Mouse (Mus musculus) intestine, embryonic 15.5 days (tissue): ENCODE results near the gene 4930556J24Rik. TPM values are rescaled to one million over a fixed set of nuclear protein-coding genes. Genes with fewer than 3 reads are reported as not detected.

Experiments
- ATAC-seq: fragments of 200-750 bp; cut with Nextera tagmentation; 2 replicates; pipeline ENCODE4 v1.8.0; 2017; ENCODE audit warnings: moderate TSS enrichment, moderate library complexity
- H3K27ac ChIP-seq: fragments of 300-500 bp; sonication (generic); 2 replicates; pipeline ENCODE4 v1.5.1; 2015; ENCODE audit warnings: mild to moderate bottlenecking, inconsistent platforms
- H3K27me3 ChIP-seq: fragments of 300-500 bp; sonication (generic); replicated peaks from 2 replicates; pipeline ENCODE4 v1.6.1; 2015; ENCODE audit warnings: inconsistent platforms
- H3K36me3 ChIP-seq: fragments of 300-500 bp; sonication (generic); 2 replicates; pipeline ENCODE4 v1.6.1; 2015; ENCODE audit warnings: inconsistent platforms
- H3K4me1 ChIP-seq: fragments of 300-500 bp; sonication (generic); replicated peaks from 2 replicates; pipeline ENCODE4 v1.6.1; 2015; ENCODE audit warnings: inconsistent platforms
- H3K4me2 ChIP-seq: fragments of 300-500 bp; sonication (generic); replicated peaks from 2 replicates; pipeline ENCODE4 v1.6.1; 2015; ENCODE audit warnings: mild to moderate bottlenecking, inconsistent platforms
- H3K4me3 ChIP-seq: fragments of 300-500 bp; sonication (generic); replicated peaks from 2 replicates; pipeline ENCODE4 v1.5.1; 2015; ENCODE audit warnings: inconsistent platforms
- H3K9ac ChIP-seq: fragments of 300-500 bp; sonication (generic); 2 replicates; pipeline ENCODE4 v1.6.1; 2015; ENCODE audit warnings: inconsistent platforms
- H3K9me3 ChIP-seq: fragments of 300-500 bp; sonication (generic); 2 replicates; pipeline ENCODE4 v1.6.1; 2016; ENCODE audit warnings: inconsistent platforms
- WGBS: fragments of 180-500 bp; shearing (Covaris S2); methylation state at CpG from one replicate; pipeline ENCODE4 v1.1.7; 2015; 5-methylcytosine and 5-hydroxymethylcytosine counted together
- polyA plus RNA-seq: library from polyadenylated mRNA; unstranded; fragments of >200 nt; fragmentation: Nextera tagmentation; extraction: Ambion mirVana; gene quantifications from 2 replicates; pipeline ENCODE4 v1.2.1, GENCODE M21; 2015

4930556J24Rik gene
- polyA plus RNA-seq, 1 experiment from 2014 or later: not detected

DNA sequence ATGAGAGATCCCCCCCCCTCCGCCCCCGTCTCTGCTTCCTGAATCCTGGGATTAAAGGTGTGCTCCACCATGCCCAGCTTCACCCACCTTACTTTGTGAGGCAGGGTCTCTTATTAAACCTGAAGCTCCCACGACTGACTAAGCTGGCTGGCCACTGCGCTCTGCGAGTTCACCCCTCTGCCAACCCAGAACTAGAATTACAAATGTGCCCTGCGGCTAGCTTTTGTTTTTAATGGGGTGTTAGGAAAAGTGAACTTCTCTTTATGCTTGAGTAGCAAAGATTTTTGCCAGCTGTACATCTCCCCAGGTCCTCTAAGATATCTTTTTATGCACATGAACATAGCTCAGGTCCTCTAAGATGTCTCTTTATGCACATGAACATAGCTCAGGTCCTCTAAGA is 17.3 kb upstream of the 4930556J24Rik start:
- H3K4me3 ChIP-seq: no peak overlapping the region
- peaks cover 10% of the 10 kb centered on the region; the same call in 1 of the 2 replicates for H3K36me3 ChIP-seq
- H3K27ac ChIP-seq: no peak overlapping the region
- no peak for ATAC-seq
- no peaks in the 10 kb centered on the region for H3K9me3 ChIP-seq
- no peak overlapping the region for H3K4me2 ChIP-seq
- H3K9ac ChIP-seq: no peak overlapping the region
- H3K4me1 ChIP-seq: peaks cover 8% of the 10 kb centered on the region; the same call in 1 of the 2 replicates
- peaks cover 13% of the 10 kb centered on the region for H3K27me3 ChIP-seq
- WGBS: 83% methylated on average over 6 of the region's 6 CpGs

- peaks cover 3% of the 10 kb centered on the region; the same call in 1 of the 2 replicates for H3K4me1 ChIP-seq
- no peak for ATAC-seq
- H3K9me3 ChIP-seq: no peaks in the 10 kb centered on the region
- no peak overlapping the region for H3K4me3 ChIP-seq
- H3K9ac ChIP-seq: no peak overlapping the region
- H3K27me3 ChIP-seq: peaks cover 5% of the 10 kb centered on the region
- H3K4me2 ChIP-seq: no peak overlapping the region
- 71% methylated on average over 6 of the region's 6 CpGs for WGBS
- H3K36me3 ChIP-seq: 0 out of 2 replicates have a peak, but pooled peaks cover 6% of the 10 kb centered on the region
- H3K27ac ChIP-seq: no peak overlapping the region
Measured at GRCm38 (mm10) chr11:3993132-3993531, 16.6 kb upstream of the 4930556J24Rik start.

DNA sequence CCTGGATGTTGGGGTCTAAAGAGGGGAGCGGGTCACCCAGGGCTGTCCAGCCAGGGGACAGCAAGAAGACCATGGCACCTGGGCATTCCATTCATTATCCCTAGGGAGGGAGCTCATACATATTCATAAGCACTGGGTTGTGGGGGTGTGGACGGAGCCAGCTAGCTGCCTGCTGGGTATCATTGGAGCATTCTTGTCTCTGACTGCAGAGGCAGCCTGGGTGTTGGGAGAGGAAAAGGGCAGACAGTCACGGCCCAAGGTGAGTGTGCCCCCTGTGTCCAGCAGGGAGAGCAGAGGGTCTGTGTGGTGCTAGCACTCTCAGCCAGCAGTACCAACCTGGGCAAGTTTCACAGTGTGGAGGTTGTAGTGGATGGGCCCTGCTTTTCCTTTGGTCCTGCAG is 13.2 kb upstream of the 4930556J24Rik start:
- no peak for ATAC-seq
- H3K27ac ChIP-seq: no peak overlapping the region
- no peaks in the 10 kb centered on the region for H3K36me3 ChIP-seq
- H3K9me3 ChIP-seq: no peaks in the 10 kb centered on the region
- no peaks in the 10 kb centered on the region for H3K27me3 ChIP-seq
- H3K4me3 ChIP-seq: no peak overlapping the region
- 63% methylated on average over 3 of the region's 3 CpGs for WGBS
- no peak overlapping the region for H3K9ac ChIP-seq
- H3K4me1 ChIP-seq: no peaks in the 10 kb centered on the region
- no peak overlapping the region for H3K4me2 ChIP-seq

- Histone ChIP-seq H3K4me3 (peak overlapping the region; percentile 49), H3K27me3 (peaks cover 13% of the 10 kb centered on the region), H3K9me3 (no peaks in the 10 kb centered on the region), H3K27ac (peak overlapping the region; percentile 85), H3K36me3 (peaks cover 5% of the 10 kb centered on the region), H3K4me2 (peak overlapping the region; percentile 66), H3K9ac (peak overlapping the region; percentile 50), H3K4me1 (no peaks in the 10 kb centered on the region; the same call in 1 of the 2 replicates)
- peak; percentile 80 for ATAC-seq
- WGBS: 6% methylated on average over 15 of the region's 15 CpGs
Measured at GRCm38 (mm10) chr11:3983863-3984745, 7.5 kb upstream of the 4930556J24Rik start.

DNA sequence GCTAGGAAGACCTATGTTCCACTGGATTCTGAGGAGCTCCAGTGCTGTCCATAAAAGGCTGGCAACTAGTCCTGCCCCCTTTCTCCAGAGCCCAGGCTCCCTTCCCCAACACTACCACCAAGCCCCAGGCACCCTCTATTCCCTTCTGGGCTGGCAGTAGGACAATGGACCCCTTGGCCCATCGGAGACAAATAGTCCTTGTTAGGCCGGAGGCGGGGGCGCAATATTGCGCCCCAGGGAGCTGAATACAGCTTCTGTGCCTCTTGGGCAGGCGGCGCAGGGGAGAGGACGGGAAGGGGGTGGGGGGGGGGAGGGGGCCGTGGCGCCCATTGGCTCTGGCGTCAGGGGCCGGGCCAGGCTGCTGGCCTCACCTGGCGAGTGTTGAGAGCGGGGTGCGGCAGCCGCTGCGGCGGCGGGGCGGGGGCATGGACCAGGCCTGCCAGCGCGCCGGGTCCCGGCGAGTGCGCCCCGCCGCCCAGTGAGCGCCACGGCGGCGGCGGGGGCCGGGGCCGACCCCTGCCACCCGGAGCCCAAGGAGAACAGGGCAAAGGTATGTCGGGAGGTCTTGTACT is 6.8 kb upstream of the 4930556J24Rik start, which contains the start of gene Gal3st1:
Gal3st1 (plus strand) TSS at position 346 of the 572 bp plus-strand sequence.
- ATAC-seq: peak; percentile 89
- Histone ChIP-seq H3K36me3 (peaks cover 12% of the 10 kb centered on the region), H3K27me3 (peaks cover 13% of the 10 kb centered on the region), H3K4me2 (peak within 1 kb of the TSS; percentile 66), H3K9me3 (no peaks in the 10 kb centered on the region), H3K27ac (peak within 1 kb of the TSS; percentile 87), H3K4me1 (no peaks in the 10 kb centered on the region; the same call in 1 of the 2 replicates), H3K4me3 (peak within 1 kb of the TSS; percentile 49), H3K9ac (peak within 1 kb of the TSS; percentile 50)
- WGBS: under 1% methylated on average over 35 of the region's 37 CpGs

GRCm38 (mm10) chr11:3982275-3983209 is 6.0 kb upstream of the 4930556J24Rik start:
- H3K4me3 ChIP-seq: peak overlapping the region; percentile 49
- ATAC-seq: peak; percentile 79
- H3K9ac ChIP-seq: 0 out of 2 replicates have a peak overlapping the region, but pooled peaks have one; percentile 20
- peaks cover 13% of the 10 kb centered on the region for H3K27me3 ChIP-seq
- H3K9me3 ChIP-seq: no peaks in the 10 kb centered on the region
- no peaks in the 10 kb centered on the region; the same call in 1 of the 2 replicates for H3K4me1 ChIP-seq
- WGBS: 54% methylated on average over 7 of the region's 7 CpGs
- peak overlapping the region; percentile 66 for H3K4me2 ChIP-seq
- H3K36me3 ChIP-seq: peaks cover 20% of the 10 kb centered on the region
- H3K27ac ChIP-seq: peak overlapping the region; percentile 87

DNA sequence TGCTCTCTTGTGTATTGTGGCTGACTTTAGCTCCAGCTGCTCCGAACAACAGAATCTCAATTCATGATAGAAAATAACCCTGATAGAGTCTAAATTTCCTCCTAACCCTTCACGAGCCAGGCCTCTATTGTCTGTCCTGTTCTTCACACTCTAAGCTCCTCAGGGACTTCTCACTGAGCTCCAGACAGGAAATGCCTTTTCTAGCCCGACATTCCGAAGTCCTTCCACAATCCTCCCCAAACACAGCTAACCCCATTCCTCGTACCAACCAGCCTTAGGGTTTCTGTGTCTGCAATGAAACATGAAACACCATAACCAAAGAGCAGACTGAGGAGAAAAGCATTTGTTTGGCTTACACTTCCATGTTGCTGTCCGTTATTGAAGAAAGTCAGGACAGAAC is 5.0 kb upstream of the 4930556J24Rik start:
- H3K27ac ChIP-seq: peak overlapping the region; percentile 68; the same call in 1 of the 2 replicates
- WGBS: 61% methylated on average over 6 of the region's 6 CpGs
- H3K4me2 ChIP-seq: no peak overlapping the region

DNA sequence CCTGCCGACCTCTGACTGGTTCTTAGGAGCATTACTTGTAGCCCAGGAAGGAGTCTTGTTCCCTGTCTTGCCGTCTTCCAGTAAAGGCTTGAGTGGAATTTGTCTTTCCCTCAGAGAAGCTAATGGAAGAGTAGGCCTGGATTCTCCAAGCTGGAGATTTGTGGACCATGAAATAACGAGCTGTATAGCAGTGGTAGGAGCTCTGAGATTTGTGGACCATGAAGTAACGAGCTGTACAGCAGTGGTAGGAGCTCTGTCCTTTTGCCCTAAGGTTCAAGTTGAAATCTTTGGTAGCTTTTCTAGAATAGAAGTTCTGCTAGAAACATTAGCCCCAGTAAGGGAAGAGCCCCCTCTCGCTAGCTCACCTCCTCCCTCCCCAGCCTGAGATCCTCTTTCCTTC is 1.8 kb upstream of the 4930556J24Rik start:
- Histone ChIP-seq H3K36me3 (peaks cover 57% of the 10 kb centered on the region), H3K9ac (no peak overlapping the region), H3K9me3 (no peaks in the 10 kb centered on the region), H3K4me3 (no peak overlapping the region), H3K4me2 (no peak overlapping the region), H3K27ac (no peak overlapping the region), H3K4me1 (no peaks in the 10 kb centered on the region; the same call in 1 of the 2 replicates), H3K27me3 (peaks cover 4% of the 10 kb centered on the region)
- WGBS: 91% methylated on average over 5 of the region's 5 CpGs
- ATAC-seq: no peak

More for the DNA sequence above, 5.0 kb upstream of the 4930556J24Rik start:
- no peak overlapping the region for H3K4me3 ChIP-seq
- peaks cover 29% of the 10 kb centered on the region for H3K36me3 ChIP-seq
- H3K4me1 ChIP-seq: no peaks in the 10 kb centered on the region; the same call in 1 of the 2 replicates
- no peaks in the 10 kb centered on the region for H3K9me3 ChIP-seq
- no peak for ATAC-seq
- H3K9ac ChIP-seq: no peak overlapping the region
- peaks cover 13% of the 10 kb centered on the region for H3K27me3 ChIP-seq

DNA sequence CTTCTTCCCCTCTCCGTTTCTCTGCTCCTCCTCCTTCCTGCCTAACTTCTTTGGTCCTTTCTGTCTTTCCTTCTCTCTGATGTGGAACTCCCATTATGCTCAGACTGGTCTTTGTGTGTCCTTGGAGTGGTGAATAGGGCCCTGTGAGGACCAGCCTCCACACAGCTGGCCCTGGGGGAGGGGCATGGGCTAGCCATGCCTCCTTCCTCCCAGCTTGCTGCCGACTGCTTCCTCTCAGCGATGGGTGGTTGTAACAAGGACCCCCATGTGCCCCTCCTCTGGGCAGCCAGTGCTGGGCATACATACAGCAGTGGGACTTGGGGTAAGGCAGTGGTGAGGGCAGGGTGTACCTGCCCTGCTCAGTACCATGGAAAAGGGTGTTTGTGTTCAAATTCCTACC is 2.3 kb downstream of the 4930556J24Rik start:
- peaks cover 70% of the 10 kb centered on the region for H3K36me3 ChIP-seq
- H3K27me3 ChIP-seq: no peaks in the 10 kb centered on the region
- H3K4me3 ChIP-seq: no peak overlapping the region
- 77% methylated on average over 3 of the region's 3 CpGs for WGBS
- no peak overlapping the region for H3K9ac ChIP-seq
- no peaks in the 10 kb centered on the region for H3K4me1 ChIP-seq
- H3K4me2 ChIP-seq: no peak overlapping the region
- H3K27ac ChIP-seq: no peak overlapping the region
- H3K9me3 ChIP-seq: no peaks in the 10 kb centered on the region
- ATAC-seq: no peak

- Histone ChIP-seq H3K9ac (no peak overlapping the region), H3K9me3 (no peaks in the 10 kb centered on the region), H3K4me2 (no peak overlapping the region), H3K27ac (no peak overlapping the region), H3K36me3 (peaks cover 66% of the 10 kb centered on the region), H3K4me3 (no peak overlapping the region), H3K27me3 (no peaks in the 10 kb centered on the region), H3K4me1 (no peaks in the 10 kb centered on the region)
- ATAC-seq: no peak
- 96% methylated on average over 7 of the region's 7 CpGs for WGBS
Measured at GRCm38 (mm10) chr11:3973081-3973480, 3.5 kb downstream of the 4930556J24Rik start.

DNA sequence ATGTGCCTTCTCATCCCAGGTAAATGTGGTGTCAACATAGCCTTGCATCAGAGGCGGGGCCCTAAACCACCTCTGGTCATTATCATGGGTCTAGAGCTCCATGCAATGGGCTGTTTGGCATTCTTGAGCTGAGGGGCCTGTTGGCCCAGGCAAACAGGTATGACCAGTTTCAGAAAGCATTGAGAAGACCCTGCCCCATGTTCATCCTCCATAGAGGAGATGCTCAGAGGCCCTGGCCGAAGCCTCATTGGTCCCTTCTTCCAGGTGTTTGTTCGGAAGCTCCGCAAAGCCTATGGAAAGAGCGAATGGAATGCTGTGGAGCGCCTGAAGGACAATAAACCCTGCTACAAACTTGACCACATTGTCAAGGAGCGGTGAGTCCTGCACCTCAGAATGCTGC is 6.2 kb downstream of the 4930556J24Rik start:
- H3K9ac ChIP-seq: no peak overlapping the region
- no peak overlapping the region for H3K27ac ChIP-seq
- H3K9me3 ChIP-seq: no peaks in the 10 kb centered on the region
- no peaks in the 10 kb centered on the region for H3K27me3 ChIP-seq
- H3K4me2 ChIP-seq: no peak overlapping the region
- H3K4me3 ChIP-seq: no peak overlapping the region
- WGBS: 92% methylated on average over 7 of the region's 7 CpGs
- no peak for ATAC-seq
- peaks cover 2% of the 10 kb centered on the region; the same call in 1 of the 2 replicates for H3K4me1 ChIP-seq
- H3K36me3 ChIP-seq: peaks cover 42% of the 10 kb centered on the region
